Mouse (Mus musculus) hindlimb bud, embryonic 11.5 days (tissue): ENCODE measurements at regions not wholly inside any gene's neighbourhood (a gene's known extent, or its start where the extent isn't known, plus 50 kb on each side); places are given as distances from the start of the nearest gene placed in this dataset.

Experiments
- DNase-seq: peaks from one replicate; pipeline ENCODE4 v3.0.0-alpha.2; 2012; ENCODE audit warnings: low read depth, low spot score; ENCODE audit errors: extremely low spot score

GRCm38 (mm10) chr16:73435726-73436125, 975.9 kb downstream of the Robo2 start:
- DNase-seq, result no peak

- no peak for DNase-seq
These were observed 986.8 kb downstream of the Robo2 start for GRCm38 (mm10) chr16:73424851-73425250.

- DNase-seq, result no peak
These were observed 987.3 kb downstream of the Robo2 start for GRCm38 (mm10) chr16:73424311-73424710.

- no peak for DNase-seq
These were observed 1007.1 kb downstream of the Robo2 start for GRCm38 (mm10) chr16:73404509-73404908.

- no peak for DNase-seq
These were observed 1007.5 kb downstream of the Robo2 start for GRCm38 (mm10) chr16:73404099-73404498.

- no peak for DNase-seq
These were observed 1032.6 kb downstream of the Robo2 start for GRCm38 (mm10) chr16:73379056-73379455.

GRCm38 (mm10) chr16:73374608-73375165, 1036.9 kb downstream of the Robo2 start:
- no peak for DNase-seq

GRCm38 (mm10) chr16:73368607-73369233, 1042.9 kb downstream of the Robo2 start:
- no peak for DNase-seq

GRCm38 (mm10) chr16:73367926-73368325, 1043.7 kb downstream of the Robo2 start:
- DNase-seq, result no peak

GRCm38 (mm10) chr16:73367226-73367840, 1044.3 kb downstream of the Robo2 start:
- DNase-seq, result no peak

- peak; percentile 62 for DNase-seq
These were observed 1042.6 kb downstream of the Robo1 start for GRCm38 (mm10) chr16:73350698-73351097.

- no peak for DNase-seq
These were observed 1035.8 kb downstream of the Robo1 start for GRCm38 (mm10) chr16:73343941-73344340.

- no peak for DNase-seq
These were observed 1035.4 kb downstream of the Robo1 start for GRCm38 (mm10) chr16:73343531-73343930.

GRCm38 (mm10) chr16:73317644-73318043, 1009.5 kb downstream of the Robo1 start:
- DNase-seq, result no peak

- DNase-seq, result no peak
These were observed 1002.0 kb downstream of the Robo1 start for GRCm38 (mm10) chr16:73310096-73310495.

- no peak for DNase-seq
These were observed 971.8 kb downstream of the Robo1 start for GRCm38 (mm10) chr16:73279951-73280350.

- DNase-seq, result no peak
These were observed 951.6 kb downstream of the Robo1 start for GRCm38 (mm10) chr16:73259691-73260090.

GRCm38 (mm10) chr16:73259283-73259682, 951.2 kb downstream of the Robo1 start:
- DNase-seq, result no peak

GRCm38 (mm10) chr16:73245073-73245590, 937.0 kb downstream of the Robo1 start:
- no peak for DNase-seq

GRCm38 (mm10) chr16:73230599-73230998, 922.5 kb downstream of the Robo1 start:
- DNase-seq, result no peak

GRCm38 (mm10) chr16:73217555-73217954, 909.4 kb downstream of the Robo1 start:
- DNase-seq, result no peak

- DNase-seq, result no peak
These were observed 895.4 kb downstream of the Robo1 start for GRCm38 (mm10) chr16:73203542-73203941.
